ENCODE assay signal across 8 mouse cellular contexts in genomic region chr6:125603234-125603633, GRCm38 (mm10). TPM values are rescaled to one million over a fixed set of nuclear protein-coding genes. Genes with fewer than 3 reads are reported as not detected.
DNase-seq lines count a peak whose midpoint lies in the region; ATAC-seq lines count a peak whose summit lies in the region.

No protein-coding gene starts in this region.

- ATAC-seq in CD4-positive, CD25-positive, alpha-beta regulatory T cell, adult 4 months = peak; percentile 76
- peak; percentile 45 for ATAC-seq in forebrain, embryonic 14.5 days
- 0 out of 2 replicates have a peak, but pooled peaks have one; percentile 10 for ATAC-seq in liver, embryonic 15.5 days (ENCODE audit: insufficient read depth)
- peak; percentile 1; the same call in 1 of the 2 replicates for ATAC-seq in stomach, embryonic 15.5 days (ENCODE audit: insufficient read depth, low FRiP score, low read depth)

- H3K36me3 ChIP-seq in forebrain, embryonic 14.5 days (ENCODE audit: control insufficient read depth, insufficient read depth, low read length) = no peaks in the 10 kb centered on the region
- H3K36me3 ChIP-seq in liver, embryonic 15.5 days (replicated peaks) = no peaks in the 10 kb centered on the region
- H3K36me3 ChIP-seq in stomach, embryonic 15.5 days = no peaks in the 10 kb centered on the region

- no peak overlapping the region for H3K9ac ChIP-seq in forebrain, embryonic 14.5 days (ENCODE audit: low read length)
- no peak overlapping the region for H3K9ac ChIP-seq in liver, embryonic 15.5 days
- no peak overlapping the region for H3K9ac ChIP-seq in stomach, embryonic 15.5 days

- no peaks in the 10 kb centered on the region for H3K9me3 ChIP-seq in forebrain, embryonic 14.5 days (replicated peaks; ENCODE audit: control insufficient read depth, low read length)
- no peaks in the 10 kb centered on the region for H3K9me3 ChIP-seq in liver, embryonic 15.5 days (replicated peaks)
- H3K9me3 ChIP-seq in stomach, embryonic 15.5 days = no peaks in the 10 kb centered on the region

- no peak overlapping the region for H3K4me3 ChIP-seq in forebrain, embryonic 14.5 days (ENCODE audit: low read depth, low read length)
- no peak overlapping the region for H3K4me3 ChIP-seq in liver, embryonic 15.5 days (replicated peaks)
- 0 out of 2 replicates have a peak overlapping the region, but pooled peaks have one; percentile 7 for H3K4me3 ChIP-seq in stomach, embryonic 15.5 days (replicated peaks)

- H3K4me1 ChIP-seq in forebrain, embryonic 14.5 days (ENCODE audit: control insufficient read depth, insufficient read depth, low read length) = no peaks in the 10 kb centered on the region
- H3K4me1 ChIP-seq in liver, embryonic 15.5 days (replicated peaks) = peaks cover 19% of the 10 kb centered on the region
- H3K4me1 ChIP-seq in stomach, embryonic 15.5 days = peaks cover 13% of the 10 kb centered on the region; the same call in 1 of the 2 replicates

- no peak overlapping the region for H3K27ac ChIP-seq in forebrain, embryonic 14.5 days (ENCODE audit: low read depth, low read length)
- H3K27ac ChIP-seq in liver, embryonic 15.5 days (replicated peaks) = no peak overlapping the region
- H3K27ac ChIP-seq in stomach, embryonic 15.5 days = no peak overlapping the region

- H3K4me2 ChIP-seq in forebrain, embryonic 14.5 days (ENCODE audit: low read length) = peak overlapping the region; percentile 5; the same call in 1 of the 2 replicates
- peak overlapping the region; percentile 48 for H3K4me2 ChIP-seq in liver, embryonic 15.5 days
- H3K4me2 ChIP-seq in stomach, embryonic 15.5 days = peak overlapping the region; percentile 40

- DNase-seq in c-Kit-positive CD71-positive TER-119-positive erythroid progenitor cells, embryonic 14.5 days (ENCODE audit: low spot score) = peak; percentile 61
- DNase-seq in forebrain, embryonic 14.5 days (ENCODE audit: low spot score) = peak; percentile 79
- peak; percentile 83 to 92 for DNase-seq in heart, postnatal 14 days
- DNase-seq in kidney, postnatal 4 days = peak; percentile 95 to 96
- DNase-seq in neural tube, embryonic 10.5 days (ENCODE audit: extremely low spot score, low spot score) = peak; percentile 86

- 5% methylated on average over 18 of the region's 18 CpGs for WGBS in forebrain, embryonic 14.5 days
- WGBS in liver, embryonic 15.5 days (ENCODE audit: insufficient replicate concordance) = 3% methylated on average over 18 of the region's 18 CpGs
- WGBS in stomach, embryonic 15.5 days = 5% methylated on average over 18 of the region's 18 CpGs

- H3K27me3 ChIP-seq in forebrain, embryonic 14.5 days (replicated peaks; ENCODE audit: control insufficient read depth, insufficient read depth, low read length) = no peaks in the 10 kb centered on the region
- peaks cover 27% of the 10 kb centered on the region for H3K27me3 ChIP-seq in liver, embryonic 15.5 days
- no peaks in the 10 kb centered on the region for H3K27me3 ChIP-seq in stomach, embryonic 15.5 days (replicated peaks)

- intact Hi-C loops in heart, postnatal 14 days (cut with DNase I) = loop anchor here (10.0 kb wide), 1 partner anchor 328 kb away; no protein-coding TSS in a partner anchor

RNA-seq across cellular contexts. Expression of gene Vwf, which starts 56.7 kb away (rescaled TPM):
- polyA plus RNA-seq in CD4-positive, CD25-positive, alpha-beta regulatory T cell, adult 4 months (2017; shearing (Covaris generic)) = not detected
- 8.7 and 8.8 TPM in 2 replicates for polyA plus RNA-seq in forebrain, embryonic 14.5 days (2014; fragmentation: Nextera tagmentation; extraction: Ambion mirVana)
- total RNA-seq in heart, postnatal 14 days (2021) = 100 to 1,000 TPM in 1 of 2 experiments, 10 to 100 TPM in 1; 88.1 to 110 TPM
- 8.5 and 11.9 TPM in 2 replicates for polyA plus RNA-seq in liver, embryonic 15.5 days (2015; fragmentation: Nextera tagmentation; extraction: Ambion mirVana)
- 5.7 and 6.6 TPM in 2 replicates for polyA plus RNA-seq in stomach, embryonic 15.5 days (2015; fragmentation: Nextera tagmentation; extraction: Ambion mirVana)

Comparison
In these comparisons a context has a peak if more than half of its experiments do, and no peak if none do; other contexts are left out.
1. ATAC-seq: peak in every context shown above with its lines; median percentile 76 in CD4-positive, CD25-positive, alpha-beta regulatory T cell, adult 4 months; 45 in forebrain, embryonic 14.5 days; 10 in liver, embryonic 15.5 days; 1 in stomach, embryonic 15.5 days.